Mouse (Mus musculus) cortical plate, adult 2 months (tissue): ENCODE measurements around the gene Nfe2.

Source experiments
- CTCF ChIP-seq: fragments of 200-500 bp; IDR thresholded peaks from 2 replicates; pipeline ENCODE4 v1.5.1; 2011; ENCODE audit warnings: mild to moderate bottlenecking, control low read depth, low read length; ENCODE audit not compliant: insufficient read depth; ENCODE audit errors: extremely low read depth
- POLR2A ChIP-seq: fragments of 200-500 bp; IDR thresholded peaks from 2 replicates; pipeline ENCODE4 v1.6.1; 2011; ENCODE audit warnings: mild to moderate bottlenecking, low read length, control low read depth; ENCODE audit not compliant: insufficient read depth; ENCODE audit errors: extremely low read depth

DNA sequence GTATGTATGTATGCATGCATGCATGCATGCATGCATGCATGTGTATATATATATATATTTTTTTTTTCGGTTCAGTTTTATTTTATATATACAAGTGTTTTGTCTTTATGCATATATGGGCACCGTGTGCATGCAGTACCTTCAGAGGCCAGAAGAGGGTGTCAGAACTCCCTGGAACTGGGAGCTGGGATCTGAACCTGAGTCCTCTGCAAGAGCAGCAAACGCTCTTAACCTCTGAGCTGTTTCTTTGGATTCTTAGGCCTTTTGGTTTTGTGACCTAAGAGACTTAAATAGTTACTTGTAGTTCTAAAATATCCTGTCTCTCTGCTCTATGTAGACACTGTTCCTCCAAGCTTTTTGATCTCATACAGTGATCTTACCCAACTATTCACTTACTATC, 25.9 kb upstream of the Nfe2 start:
- TF ChIP-seq POLR2A (no peak), CTCF (peak; percentile 56)
